Mouse (Mus musculus) C2C12 (cell line): ENCODE measurements around the gene Cux2. TPM values are rescaled to one million over a fixed set of nuclear protein-coding genes. Genes with fewer than 3 reads are reported as not detected.
A peak's percentile ranks its signal among the peaks of the same experiment; 100 is the strongest.

Experiments used
- H3K27me3 ChIP-seq: one replicate; pipeline ENCODE4 v1.6.1; 2011; ENCODE audit not compliant: control insufficient read depth, insufficient read depth, insufficient read length
- H3K36me3 ChIP-seq: one replicate; pipeline ENCODE4 v1.6.1; 2011; ENCODE audit not compliant: control insufficient read depth, insufficient read depth
- H3K4me3 ChIP-seq: one replicate; pipeline ENCODE4 v1.5.1; 2011; ENCODE audit warnings: mild to moderate bottlenecking, control low read depth; ENCODE audit not compliant: poor library complexity, insufficient read depth, severe bottlenecking
- H3K79me2 ChIP-seq: one replicate; pipeline ENCODE4 v1.6.1; 2011; ENCODE audit not compliant: control insufficient read depth, insufficient read depth
- H3K79me3 ChIP-seq: one replicate; pipeline ENCODE4 v1.6.1; 2011; ENCODE audit warnings: low read depth, control low read depth
- H3ac ChIP-seq: one replicate; pipeline ENCODE3; 2011; ENCODE audit warnings: low read depth; ENCODE audit not compliant: control insufficient read depth, insufficient read length
- CEBPB ChIP-seq: IDR thresholded peaks from one replicate; pipeline ENCODE4 v1.6.1; 2011; ENCODE audit warnings: low read depth, mild to moderate bottlenecking, control low read depth, moderate library complexity
- CTCF ChIP-seq: IDR thresholded peaks from one replicate; pipeline ENCODE4 v1.5.1; 2011; ENCODE audit not compliant: control insufficient read depth, insufficient read depth, insufficient read length
- FOSL1 ChIP-seq: IDR thresholded peaks from one replicate; pipeline ENCODE4 v1.8.0; 2011; ENCODE audit warnings: mild to moderate bottlenecking, low read length; ENCODE audit not compliant: poor library complexity, insufficient read depth, severe bottlenecking
- MAX ChIP-seq: IDR thresholded peaks from one replicate; pipeline ENCODE4 v1.6.1; 2011; ENCODE audit warnings: mild to moderate bottlenecking, control low read depth
- MYOD1 ChIP-seq: IDR thresholded peaks from one replicate; pipeline ENCODE4 v1.6.1; 2011; ENCODE audit warnings: low read depth; ENCODE audit not compliant: control insufficient read depth, insufficient read length
- MYOG ChIP-seq: IDR thresholded peaks from one replicate; pipeline ENCODE4 v1.6.1; 2011; ENCODE audit not compliant: control insufficient read depth, insufficient read length; ENCODE audit errors: extremely low read depth
- USF1 ChIP-seq: IDR thresholded peaks from one replicate; pipeline ENCODE4 v1.6.1; 2011; ENCODE audit warnings: low read depth, mild to moderate bottlenecking, control low read depth, moderate library complexity
- polyA plus RNA-seq: library from polyadenylated mRNA; unstranded; fragments of >200 nt; fragmentation: generic; extraction: Trizol; gene quantifications from one replicate; pipeline ENCODE4 v1.2.1, GENCODE M21; 2012; ENCODE audit warnings: missing spikeins

Cux2 gene
- polyA plus RNA-seq, 1 experiment = 0.08 TPM

DNA sequence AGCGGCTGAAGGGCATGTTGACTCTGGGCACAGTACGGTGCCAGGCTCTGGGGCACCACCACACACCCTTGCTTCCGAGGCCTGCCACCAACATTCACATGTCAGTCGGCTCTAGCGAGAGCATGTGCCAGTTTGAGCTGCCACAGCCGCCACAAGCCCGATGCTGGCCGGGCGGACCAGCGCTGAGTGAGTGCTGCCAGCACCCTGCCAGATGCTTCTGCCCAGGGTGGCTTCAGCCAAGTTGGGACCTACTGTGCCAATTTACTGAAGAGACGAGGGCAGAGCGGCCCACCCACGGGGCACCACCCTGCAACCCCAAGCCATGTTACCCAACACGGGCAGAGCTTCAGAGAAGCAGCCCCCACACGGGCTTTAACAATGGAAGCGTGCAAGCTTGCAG lies 49.5 kb downstream of the Cux2 start:
- no peaks in the 10 kb centered on the region for H3K36me3 ChIP-seq
- peaks cover 81% of the 10 kb centered on the region for H3K27me3 ChIP-seq
- H3K4me3 ChIP-seq = no peak overlapping the region
- H3K79me3 ChIP-seq = no peaks in the 10 kb centered on the region
- no peaks in the 10 kb centered on the region for H3K79me2 ChIP-seq
- H3ac ChIP-seq = no peak overlapping the region
- TF ChIP-seq MAX = no peak
- no peak for TF ChIP-seq FOSL1
- no peak for TF ChIP-seq CTCF
- no peak for TF ChIP-seq MYOD1
- TF ChIP-seq USF1 = no peak
- TF ChIP-seq CEBPB = no peak
- TF ChIP-seq MYOG = no peak

GRCm38 (mm10) chr5:121998981-121999795 lies 50.7 kb downstream of the Cux2 start:
- Histone ChIP-seq H3ac (no peak overlapping the region), H3K4me3 (no peak overlapping the region), H3K79me2 (no peaks in the 10 kb centered on the region), H3K27me3 (peaks cover 91% of the 10 kb centered on the region), H3K36me3 (no peaks in the 10 kb centered on the region), H3K79me3 (no peaks in the 10 kb centered on the region)
- TF ChIP-seq USF1 = no peak
- peak; percentile 1 for TF ChIP-seq CTCF

DNA sequence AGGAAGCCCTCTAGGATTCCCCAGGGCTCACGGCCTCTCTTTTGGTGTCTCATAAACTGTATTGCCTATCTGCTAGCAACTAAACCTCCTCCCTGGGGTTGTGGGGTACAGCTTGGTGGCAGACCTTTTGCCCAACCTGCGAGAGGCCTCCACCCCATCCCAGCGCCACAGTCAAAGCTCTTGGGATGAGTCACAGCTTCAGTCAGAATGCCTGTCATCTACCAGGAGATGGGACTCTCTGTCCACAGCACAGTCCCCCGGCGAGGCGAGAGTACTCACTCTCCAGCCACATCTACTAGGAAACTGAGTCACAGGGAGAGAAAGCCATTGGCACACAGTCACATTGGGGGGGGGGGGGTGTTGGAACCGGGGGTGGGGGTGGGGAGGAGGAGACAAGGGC lies 51.6 kb downstream of the Cux2 start:
- Histone ChIP-seq H3K36me3 (no peaks in the 10 kb centered on the region), H3ac (no peak overlapping the region), H3K79me2 (no peaks in the 10 kb centered on the region), H3K4me3 (no peak overlapping the region), H3K79me3 (no peaks in the 10 kb centered on the region), H3K27me3 (peaks cover 93% of the 10 kb centered on the region)
- TF ChIP-seq CEBPB = no peak
- TF ChIP-seq MYOG = no peak
- no peak for TF ChIP-seq FOSL1
- no peak for TF ChIP-seq USF1
- TF ChIP-seq MYOD1 = no peak
- no peak for TF ChIP-seq MAX

- TF ChIP-seq MYOG = no peak
- TF ChIP-seq MAX = no peak
- no peak for TF ChIP-seq USF1
- TF ChIP-seq CEBPB = no peak
- no peak for TF ChIP-seq FOSL1
- no peak for TF ChIP-seq MYOD1
- no peak for TF ChIP-seq CTCF
- H3K36me3 ChIP-seq = no peaks in the 10 kb centered on the region
- H3ac ChIP-seq = no peak overlapping the region
- H3K27me3 ChIP-seq = peaks cover 91% of the 10 kb centered on the region
- H3K79me3 ChIP-seq = no peaks in the 10 kb centered on the region
- H3K4me3 ChIP-seq = no peak overlapping the region
- no peaks in the 10 kb centered on the region for H3K79me2 ChIP-seq
These were observed 53.2 kb downstream of the Cux2 start for GRCm38 (mm10) chr5:121996701-121997100.

DNA sequence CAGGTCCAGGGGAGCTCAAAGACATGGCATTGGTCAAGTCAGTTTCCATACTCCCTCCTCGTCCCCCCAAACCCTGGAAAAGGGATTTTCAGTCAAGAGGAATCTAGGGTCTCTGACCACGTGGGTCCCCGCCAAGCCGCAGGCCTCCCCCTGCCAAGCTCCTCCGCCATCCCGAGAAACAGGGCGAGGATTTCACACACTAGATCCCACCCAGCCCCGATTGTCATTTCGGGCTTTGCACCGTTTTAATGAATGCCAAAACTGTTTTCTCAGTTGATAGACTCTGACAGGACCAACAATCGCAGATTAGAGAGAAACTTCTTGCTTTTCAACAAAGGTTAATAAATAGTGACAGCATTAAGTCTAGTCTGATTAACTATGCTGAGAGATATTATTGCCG lies 55.1 kb downstream of the Cux2 start:
- no peaks in the 10 kb centered on the region for H3K79me3 ChIP-seq
- no peak overlapping the region for H3ac ChIP-seq
- H3K27me3 ChIP-seq = peaks cover 91% of the 10 kb centered on the region
- H3K4me3 ChIP-seq = no peak overlapping the region
- no peaks in the 10 kb centered on the region for H3K36me3 ChIP-seq
- no peak for TF ChIP-seq CEBPB
- H3K79me2 ChIP-seq = no peaks in the 10 kb centered on the region

DNA sequence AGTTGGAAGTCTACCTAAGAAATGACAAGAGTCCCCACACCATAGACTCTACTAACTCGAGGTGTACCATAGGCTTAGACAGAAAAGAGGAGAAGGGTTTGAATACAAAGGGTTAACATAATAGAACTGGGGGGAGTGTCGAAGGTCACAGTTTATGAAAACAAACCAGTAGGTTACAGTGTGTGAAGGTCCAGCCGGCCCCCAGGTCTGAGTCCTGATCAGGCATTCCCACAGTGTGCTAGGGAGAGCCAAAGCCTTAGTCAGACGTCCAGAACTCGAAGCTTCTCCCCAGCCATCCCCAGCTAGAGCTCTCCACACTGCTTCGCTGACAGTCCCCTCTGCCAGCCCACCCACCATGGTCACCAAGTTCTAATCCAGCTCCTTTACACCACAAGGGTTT lies 58.0 kb downstream of the Cux2 start:
- TF ChIP-seq USF1 = no peak
- no peak for TF ChIP-seq CTCF
- no peak for TF ChIP-seq MAX
- TF ChIP-seq MYOD1 = no peak
- TF ChIP-seq CEBPB = no peak
- no peak for TF ChIP-seq MYOG
- no peak for TF ChIP-seq FOSL1
- H3K79me3 ChIP-seq = no peaks in the 10 kb centered on the region
- H3K27me3 ChIP-seq = peaks cover 83% of the 10 kb centered on the region
- H3ac ChIP-seq = no peak overlapping the region
- no peaks in the 10 kb centered on the region for H3K79me2 ChIP-seq
- H3K4me3 ChIP-seq = no peak overlapping the region
- no peaks in the 10 kb centered on the region for H3K36me3 ChIP-seq
